Mouse (Mus musculus) cerebellum, postnatal 4 days (tissue): ENCODE data around the gene Il34.

Experiments used
- DNase-seq, 2 experiments: peaks; one replicate each; pipeline ENCODE4 v3.0.0; 2022; ENCODE audit warnings: low spot score in 2 of 2, mixed read lengths in 1 of 2

Il34 gene

DNA sequence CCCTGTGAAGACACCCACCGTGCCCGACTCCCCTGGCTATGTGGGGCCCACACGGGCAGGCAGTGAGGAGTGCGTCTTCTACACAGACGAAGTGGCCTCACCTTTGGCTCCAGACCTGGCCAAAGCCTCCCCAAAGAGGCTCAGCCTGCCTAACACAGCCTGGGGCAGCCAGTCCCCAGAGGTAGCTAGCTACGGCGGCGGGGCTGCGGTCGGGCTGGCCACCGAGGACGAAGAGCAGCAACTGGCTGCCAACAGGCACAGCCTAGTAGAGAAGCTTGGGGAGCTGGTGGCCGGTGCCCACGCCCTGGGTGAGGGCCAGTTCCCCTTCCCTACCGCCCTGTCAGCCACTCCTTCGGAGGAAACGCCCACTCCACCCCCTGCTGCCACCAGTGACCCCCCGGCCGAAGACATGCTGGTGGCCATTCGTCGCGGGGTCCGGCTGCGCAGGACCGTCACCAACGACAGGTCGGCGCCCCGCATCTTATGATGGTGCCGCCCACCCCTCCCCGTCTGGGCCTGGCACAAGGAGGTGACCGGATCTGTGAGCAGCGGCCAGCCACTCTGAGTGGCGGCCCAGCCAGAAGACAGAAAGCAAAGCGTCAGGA lies 67.0 kb downstream of the Il34 start:
- DNase-seq: peak in 1 of 2 experiments; percentile 19

DNA sequence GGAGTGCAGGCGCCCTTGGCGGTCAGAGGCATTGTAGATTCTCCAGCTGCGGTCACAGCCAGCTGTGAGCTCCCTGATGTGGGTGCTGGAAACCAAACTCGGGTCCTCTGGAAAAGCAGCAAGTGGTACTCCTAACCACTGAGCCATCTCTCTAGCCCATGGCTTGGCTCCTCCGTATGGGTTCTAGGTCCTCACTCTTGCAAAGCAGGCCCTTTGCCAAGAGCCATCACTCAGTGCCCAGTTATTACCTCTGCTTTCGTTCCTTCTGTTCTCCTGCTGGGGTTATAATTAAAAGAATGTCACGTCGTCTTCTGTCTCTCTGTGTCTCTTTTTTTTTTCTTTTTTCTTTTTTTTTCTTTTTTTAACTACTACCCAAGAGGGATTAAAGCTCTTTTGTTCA lies 72.7 kb downstream of the Il34 start:
- no peak for DNase-seq

DNA sequence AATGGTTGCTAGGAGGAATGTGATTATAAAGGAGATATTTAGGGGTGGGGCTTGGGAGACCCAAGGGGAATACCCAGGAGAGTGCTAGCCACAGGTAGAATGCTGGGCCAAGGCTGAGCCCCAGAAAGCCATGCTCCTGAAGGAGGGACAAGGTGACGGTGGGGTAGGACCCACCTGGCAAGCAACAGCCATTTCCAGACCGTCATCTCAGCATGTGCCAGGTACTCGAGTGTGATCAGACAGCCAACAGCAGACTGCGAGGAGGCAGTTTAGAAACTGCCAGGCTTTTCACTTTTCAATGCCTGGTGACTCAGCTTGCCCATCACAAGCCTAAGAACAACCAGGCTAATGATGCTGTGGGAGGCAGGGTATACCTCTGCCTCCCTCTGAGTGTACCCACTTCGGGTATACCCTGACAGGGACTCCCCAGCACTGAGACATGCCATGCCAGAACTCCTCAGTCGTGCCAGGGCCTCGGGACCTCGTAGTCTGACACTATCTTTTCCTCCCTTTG lies 74.3 kb downstream of the Il34 start:
- DNase-seq: no peak

DNA sequence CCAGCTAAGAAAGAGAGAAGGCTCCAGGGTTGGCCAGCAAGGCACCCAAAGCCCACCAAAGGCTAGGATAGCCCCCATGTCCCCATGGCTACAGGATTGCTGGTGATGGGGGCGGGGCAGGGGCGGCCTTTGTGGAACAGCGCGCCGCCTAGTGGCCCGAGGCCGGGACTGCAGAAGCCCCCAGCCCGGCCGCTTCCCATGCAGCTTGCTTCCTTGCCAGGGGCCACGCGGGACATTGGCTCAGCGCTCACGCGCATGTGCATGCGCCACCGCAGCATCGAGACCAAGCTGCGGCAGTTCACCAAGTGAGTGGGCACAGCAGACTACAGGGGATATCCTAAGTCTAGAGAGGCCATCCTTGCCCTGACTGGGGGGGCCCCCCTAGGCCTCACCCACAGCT lies 78.8 kb downstream of the Il34 start:
- DNase-seq: peak; percentile 84 to 95

DNA sequence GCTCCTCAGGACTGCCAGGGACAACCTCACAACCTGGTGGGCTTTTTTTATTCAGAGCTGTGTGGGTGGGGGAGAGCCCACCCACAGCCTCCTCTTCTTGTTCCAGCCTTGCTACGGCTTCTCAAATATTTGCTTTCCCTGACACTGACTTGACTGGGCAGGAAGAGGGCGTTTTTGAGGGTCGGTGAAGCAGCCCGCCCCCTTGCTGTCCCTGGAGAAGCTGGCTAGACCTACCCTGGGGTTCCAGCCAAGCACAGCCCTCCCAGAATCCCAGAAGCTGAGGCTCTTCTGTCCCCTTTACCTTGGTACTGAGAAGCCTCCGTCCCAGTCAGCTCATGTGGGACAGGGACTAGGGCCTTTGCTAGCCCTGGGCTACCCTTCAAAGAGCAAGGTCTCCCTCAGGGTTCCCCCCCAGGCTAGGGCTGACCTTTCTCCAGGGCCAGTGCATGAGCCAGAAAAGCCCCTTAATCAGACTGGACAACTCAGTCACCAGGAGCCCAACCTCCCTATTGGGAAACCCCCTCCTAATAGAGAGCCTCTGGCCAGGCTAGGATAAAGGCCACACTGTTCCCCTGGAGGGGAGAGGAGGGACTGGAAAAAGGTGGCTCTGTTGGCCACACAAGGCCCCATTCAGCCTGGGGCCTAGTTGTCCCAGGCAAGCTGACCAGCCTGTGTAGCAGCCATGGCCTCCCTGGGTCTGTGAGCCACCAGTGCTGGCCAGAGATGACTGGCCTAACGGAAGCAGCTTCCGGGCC lies 80.5 kb downstream of the Il34 start:
- DNase-seq: no peak

DNA sequence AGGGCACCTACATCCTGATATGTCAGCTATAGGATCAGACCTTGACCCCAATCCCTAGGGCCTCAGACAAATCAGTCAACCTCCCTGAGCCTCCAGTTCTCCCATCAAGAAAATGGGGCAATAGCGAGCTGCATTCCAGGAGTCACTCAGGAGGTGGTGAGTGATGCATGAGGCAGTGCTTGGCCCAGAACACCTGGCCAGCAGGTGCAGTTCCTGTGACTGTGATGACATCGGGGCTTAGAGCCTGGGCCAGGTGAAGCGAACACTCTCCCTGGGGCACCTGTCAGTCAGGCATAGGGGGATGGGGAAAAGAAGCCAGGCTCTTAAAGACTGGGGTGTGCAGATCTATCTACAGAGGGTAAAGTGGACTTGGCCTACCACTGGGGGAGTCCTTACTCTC lies 81.2 kb downstream of the Il34 start:
- DNase-seq: no peak

DNA sequence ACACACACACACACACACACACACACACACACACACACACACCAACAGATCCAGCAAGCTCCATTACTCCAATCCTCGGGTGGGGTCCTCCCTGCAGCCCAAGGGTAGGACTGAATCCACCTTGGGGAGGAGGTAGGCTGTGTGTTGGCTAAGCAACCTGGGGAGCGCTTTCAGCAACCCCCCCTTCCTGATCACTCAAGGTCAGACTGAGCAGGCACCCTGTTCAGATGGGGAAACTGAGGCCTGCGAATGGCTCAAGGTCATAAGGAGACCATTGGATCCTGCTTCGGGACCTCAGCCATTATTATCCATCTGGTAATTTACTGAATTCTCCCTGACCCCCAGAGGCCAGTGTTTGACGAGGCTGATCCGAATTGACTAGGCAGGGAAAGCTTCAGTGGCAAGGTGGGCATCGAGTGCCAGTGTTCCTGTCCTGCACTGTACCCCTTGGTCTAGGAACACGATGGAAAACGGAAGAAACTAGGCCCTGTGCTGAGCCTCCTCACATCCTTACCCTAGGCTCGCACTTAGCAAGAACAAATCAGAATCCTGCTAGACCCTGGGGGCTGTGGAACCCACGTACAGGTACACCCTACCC lies 83.2 kb downstream of the Il34 start:
- no peak for DNase-seq

DNA sequence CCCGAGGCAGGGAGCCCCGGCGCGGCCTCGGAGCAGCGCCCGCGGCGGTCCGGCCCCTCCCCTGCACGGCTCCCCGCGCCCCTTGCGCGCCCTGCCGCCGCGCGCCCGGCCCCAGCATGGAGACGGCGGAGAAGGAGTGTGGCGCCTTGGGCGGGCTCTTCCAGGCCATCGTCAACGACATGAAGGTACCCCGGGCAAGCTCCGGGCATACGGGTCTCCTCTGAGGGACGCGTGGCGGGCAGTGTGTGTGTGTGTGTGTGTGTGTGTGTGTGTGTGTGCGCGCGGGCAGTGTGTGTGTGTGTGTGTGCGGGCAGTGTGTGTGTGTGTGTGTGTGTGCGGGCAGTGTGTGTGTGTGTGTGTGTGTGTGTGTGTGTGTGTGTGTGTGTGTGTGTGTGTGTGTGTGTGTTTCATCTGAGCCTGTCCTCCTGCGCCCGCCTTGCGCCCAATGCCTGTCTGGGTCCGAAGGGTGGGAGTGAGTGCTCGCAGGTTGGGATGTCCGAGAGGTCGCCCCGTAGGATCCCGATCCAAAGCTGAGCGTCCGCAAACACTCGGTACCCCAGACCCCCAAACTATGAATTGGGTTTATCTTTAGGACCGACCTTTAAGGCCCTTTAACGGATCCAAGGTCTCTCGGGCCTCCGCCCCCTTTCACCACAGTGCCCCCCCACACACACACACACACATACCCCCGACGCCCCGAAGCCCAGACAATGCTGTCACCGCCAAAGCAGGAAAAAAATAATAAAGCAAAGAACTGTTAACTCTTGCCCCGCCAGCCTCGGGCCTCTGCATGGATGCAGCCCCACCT lies 83.9 kb downstream of the Il34 start:
- DNase-seq: peak in 1 of 2 experiments; percentile 51

DNA sequence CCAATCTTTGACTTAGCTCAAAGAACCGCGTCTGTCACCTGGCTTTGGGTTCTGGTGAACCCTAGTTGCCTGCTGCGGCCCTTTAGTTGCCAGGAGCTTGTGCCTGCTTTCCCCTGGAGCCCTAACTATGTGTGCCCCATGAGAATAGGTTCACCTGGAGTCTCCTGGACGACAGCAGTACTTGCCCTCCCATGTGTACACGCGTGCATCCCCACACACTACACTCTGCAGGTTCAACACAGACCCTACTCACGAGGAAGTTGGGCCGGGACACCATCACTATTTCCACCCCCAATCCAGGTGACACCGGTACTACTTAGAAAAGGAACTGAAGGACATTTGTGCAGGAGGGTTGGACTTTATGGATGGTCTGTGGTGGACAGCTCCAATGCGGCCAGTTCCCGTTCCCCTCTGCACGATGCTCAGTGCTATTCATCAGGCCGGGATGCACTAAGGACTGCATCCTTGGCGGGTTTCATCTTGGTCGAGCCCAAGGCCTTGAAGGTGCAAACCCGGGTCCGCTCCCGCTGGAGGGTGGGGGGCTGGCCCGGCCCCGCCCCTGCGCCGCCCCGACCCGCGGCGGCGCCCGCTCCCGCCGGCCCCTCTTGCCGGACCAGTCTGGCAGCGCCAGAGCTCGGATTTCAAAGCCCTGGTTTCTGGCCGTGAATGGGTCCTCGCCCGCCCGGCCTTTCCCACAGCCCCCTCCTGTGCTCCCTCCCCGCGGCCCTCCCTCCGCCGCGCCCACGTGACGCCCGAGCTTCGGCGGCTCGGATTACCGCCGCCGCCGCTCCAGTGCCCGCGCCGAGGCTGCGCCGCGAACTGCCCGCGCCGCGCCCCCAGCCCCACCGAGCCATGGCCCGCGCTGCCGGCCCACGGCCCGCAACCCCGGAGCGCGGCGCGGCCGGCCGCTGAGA lies 84.8 kb downstream of the Il34 start, which contains the start of gene Mtss1l:
Gene Mtss1l, plus strand, starts transcription at position 792 of the 914 bp plus-strand sequence.
- DNase-seq: peak; percentile 71 to 81

DNA sequence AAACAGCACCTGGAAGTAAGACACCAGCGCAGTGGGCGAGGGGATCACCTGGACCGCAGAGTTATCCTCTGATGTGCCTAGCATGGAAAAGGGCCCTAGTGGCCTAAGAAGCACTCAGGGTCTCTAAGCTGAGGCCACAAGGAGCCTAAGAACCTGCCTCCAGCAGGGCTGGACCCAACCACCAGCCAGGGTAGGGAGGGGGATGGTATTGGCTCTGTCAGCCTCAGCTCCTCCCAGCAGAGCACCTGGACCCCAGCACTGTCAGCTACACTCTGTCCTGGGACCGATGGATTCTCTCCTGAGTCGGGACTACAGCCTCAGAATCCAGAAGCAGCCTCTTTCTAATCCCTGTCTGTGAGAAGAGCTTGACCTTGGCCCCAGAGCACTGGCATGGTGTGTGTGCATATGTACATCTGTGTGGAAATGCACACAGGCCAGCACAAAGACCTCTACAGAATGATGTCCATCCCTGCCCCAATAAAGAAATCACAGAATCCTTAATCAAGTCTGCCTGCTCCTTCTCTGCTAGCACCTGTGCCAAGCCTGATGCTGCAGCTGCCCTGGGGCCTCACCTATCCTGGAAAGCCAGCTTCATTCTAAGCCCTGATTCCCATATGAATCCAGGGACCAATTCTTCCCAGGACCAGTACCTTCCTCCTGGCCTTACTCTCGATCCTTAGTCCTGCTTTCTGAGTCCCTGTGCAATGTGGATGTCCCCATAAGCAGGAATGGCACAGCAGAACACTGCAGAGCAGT lies 85.6 kb downstream of the Il34 start:
- no peak for DNase-seq

DNA sequence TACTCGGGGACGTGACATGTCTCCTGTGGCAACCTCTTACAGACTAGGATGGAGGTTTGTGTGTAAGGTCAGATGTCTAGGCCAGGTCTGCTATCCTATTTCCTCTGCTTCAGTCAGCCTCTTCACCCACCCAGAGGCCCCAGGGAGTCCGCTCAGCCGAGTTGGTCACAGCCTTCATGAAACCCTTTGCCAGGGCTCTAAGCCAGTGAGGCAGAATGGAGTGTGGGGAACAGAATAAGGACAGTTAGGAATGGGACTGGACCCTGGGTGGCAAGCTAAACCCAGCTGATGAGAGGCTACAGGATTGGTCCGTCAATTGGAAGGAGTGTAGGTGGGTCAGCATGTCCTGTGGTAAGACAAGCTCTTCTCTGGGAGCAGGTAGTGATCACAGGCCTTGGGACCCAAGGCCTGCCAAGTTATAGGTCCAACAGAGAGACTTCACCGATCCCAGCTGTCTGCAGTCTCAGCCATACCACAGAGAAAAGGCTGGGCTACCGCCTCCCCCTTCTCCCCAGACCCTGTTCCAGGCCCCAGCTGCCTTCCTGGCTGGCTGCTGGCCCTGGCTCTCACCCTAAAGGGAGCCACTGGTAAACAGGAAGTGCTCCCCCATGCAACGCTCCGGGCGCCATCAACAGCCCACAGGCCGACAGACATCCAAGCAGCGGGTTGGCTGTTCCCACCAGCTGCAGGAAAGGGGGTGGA lies 86.6 kb downstream of the Il34 start:
- peak in 1 of 2 experiments; percentile 67 for DNase-seq

DNA sequence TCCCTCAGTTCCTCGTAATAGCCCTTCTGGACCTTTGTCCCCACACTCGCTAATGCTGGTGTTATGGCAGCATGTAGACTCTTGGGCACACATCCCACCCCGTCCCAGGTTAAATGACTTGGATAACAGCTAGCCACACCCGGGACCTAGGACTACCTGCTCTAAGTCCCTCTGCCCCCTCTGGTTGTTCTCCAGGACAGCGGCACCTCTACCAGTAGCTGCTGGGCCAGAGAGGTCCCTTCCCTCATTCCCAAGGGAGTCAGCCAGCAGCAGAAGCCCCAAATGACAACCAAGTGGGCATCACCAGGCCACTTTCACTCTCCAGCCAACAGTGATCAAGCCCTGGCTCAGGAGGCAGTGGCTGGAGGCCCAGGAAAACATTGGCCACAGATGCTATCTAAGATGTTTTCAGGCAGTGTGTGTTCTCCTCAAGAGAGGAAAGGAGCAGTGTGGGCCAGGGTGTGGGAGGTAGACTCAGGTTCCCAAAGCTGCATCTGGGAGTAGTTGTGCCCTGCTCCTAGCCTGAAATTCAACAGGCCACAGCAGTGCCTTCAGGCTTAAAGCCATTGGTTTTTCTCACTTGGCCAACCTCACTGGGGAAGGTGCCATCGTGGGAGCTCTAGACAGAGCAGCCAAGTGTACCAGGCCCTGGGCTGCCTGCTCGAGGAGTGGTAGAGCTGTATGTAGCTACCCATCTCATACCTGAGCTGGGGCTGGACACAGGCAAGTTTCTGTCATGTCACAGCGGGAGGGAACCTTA lies 87.3 kb downstream of the Il34 start:
- no peak for DNase-seq

DNA sequence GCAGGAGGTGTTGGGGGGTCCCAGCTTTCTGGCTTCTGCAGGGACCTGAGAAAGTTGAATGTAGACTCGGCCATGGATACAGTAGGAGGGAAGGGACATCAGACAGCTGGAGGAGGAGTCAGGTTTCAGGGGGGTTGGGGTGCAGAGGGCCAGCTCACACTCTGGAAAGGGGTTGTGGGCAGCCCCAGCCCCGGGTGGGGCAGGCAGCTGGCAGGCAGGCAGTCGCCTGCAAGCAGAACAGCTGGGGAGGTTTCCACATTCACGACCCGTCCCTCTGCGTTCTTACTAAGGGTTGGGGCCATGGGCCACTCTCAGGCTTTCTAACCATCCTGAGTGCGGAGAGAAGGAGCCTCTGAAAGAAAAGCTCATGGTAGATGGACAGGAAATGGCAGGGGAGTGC lies 88.6 kb downstream of the Il34 start:
- no peak for DNase-seq

DNA sequence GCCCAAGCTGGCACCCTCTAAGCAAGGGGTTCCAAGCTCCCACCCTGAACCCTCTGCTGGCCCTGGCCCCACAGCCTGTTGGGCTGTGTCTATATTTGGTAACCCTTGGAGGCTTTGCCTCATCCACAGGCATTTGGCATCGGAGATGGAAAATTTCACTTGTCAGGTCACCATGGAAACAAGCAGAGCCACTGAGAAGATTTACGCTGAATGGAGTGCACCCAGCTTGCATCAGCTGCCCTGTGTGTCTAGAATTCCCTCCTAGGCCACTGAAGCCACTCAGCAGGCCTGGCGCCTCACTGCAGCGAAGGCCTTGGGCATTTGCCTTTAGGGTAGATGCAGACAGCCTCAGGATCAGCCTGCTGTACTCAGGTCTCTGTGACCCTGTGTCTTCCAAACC lies 89.6 kb downstream of the Il34 start:
- DNase-seq: no peak

DNA sequence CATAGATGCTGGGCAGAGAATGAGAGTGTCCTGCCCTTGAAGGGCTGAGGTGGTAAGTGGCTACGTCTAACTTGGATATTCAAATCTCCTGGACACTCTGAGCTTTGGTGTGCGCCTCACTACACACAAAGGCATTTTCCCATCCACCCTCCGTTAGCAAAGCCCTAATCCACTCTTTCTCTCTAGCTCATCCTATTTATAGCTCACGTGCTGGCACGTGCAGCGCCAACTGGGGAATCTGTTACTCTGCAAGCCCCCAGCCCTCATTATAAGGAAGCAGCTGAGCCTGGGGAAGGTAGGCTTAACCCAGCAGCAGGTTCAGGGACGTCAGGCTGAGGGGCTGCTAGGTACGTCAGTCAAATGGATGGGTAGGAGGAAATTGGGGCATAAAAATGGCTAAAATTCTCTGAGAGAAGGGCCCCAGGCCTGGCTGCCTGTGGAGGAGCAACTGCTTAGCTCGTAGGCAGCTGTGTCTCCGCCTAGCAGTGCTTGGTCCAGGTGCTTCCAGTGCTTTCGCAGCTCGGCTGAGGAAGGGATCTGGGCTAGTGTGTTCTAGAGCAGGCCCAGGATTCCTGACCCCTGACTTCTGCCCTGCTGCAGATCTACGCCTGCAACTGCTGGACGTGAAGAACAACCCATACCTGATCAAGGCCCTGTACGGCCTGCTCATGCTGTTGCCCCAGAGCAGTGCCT lies 90.8 kb downstream of the Il34 start:
- DNase-seq: no peak

DNA sequence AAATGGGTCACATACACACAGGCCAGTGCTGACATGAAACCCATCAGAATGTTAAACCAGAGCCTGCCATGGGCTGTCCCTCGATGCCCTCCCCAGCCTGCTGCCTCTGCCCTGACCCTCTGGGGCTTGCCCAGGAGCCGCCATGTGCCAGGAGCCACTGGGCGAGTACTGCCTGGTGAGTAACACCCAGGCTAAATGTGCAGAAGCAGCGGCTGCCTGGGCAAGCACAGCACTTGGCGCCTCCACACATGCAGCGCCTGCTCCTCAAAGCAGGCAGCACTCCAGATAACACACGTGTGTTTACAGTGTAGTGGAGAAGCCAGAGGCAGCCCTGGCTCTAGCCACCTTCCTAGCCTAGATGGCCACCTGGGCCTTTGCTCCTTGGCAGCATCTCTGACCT lies 92.7 kb downstream of the Il34 start:
- no peak for DNase-seq

DNA sequence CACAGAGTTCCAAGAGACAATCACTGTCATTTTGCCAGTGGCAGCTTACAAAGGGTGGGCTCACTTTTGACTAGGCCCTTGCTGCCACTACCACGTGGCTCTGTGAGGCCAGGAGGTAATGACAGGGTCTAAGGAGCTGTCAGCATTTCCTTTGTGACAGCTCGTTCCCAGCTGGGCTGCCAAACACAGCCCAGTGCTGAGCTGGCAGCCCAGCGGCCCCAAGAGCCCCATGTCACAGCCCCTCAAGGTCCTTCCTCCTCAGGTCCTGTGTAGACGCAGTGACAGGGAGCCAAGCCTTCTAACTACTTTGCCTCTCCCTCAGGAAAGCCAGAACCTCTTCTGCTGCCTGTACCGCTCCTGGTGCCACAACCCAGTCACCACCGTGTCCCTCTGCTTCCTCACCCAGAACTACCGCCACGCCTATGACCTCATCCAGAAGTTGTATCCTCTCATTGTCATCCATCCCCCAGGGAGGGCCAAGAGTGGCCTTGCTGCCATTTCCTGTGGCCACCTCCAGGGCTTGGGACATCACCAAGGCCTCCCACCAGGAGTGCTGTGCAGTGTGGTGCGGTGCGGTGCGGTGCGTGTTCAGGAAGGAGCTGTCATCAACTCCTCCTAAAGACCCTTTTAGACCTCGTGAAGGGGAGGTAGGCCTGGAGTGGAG lies 94.3 kb downstream of the Il34 start:
- DNase-seq: no peak

DNA sequence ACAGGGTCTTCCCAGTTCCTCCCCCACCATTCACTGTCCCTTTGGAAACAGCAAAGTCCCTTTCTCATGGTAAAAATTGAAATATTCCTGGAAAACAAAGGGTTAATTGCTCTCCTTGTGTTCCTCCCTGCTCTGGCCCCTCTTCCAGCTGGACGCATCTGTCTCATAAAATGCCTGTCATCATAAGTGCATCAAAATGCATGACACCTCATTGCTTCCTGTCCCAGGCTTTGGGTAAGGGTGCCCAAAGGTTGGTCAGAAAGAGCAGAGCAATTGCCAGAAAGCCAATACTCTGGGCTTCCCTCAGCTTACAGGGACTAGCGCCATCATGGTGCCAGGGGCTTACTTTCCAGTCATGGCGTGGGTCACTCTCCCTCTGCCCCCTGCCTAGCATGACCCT lies 95.1 kb downstream of the Il34 start:
- no peak for DNase-seq
